Mouse (Mus musculus) embryonic facial prominence, embryonic 11.5 days (tissue): Measurements from ENCODE around the gene Slc2a4. TPM values are rescaled to one million over a fixed set of nuclear protein-coding genes. Genes with fewer than 3 reads are reported as not detected.
A peak's percentile ranks its signal among the peaks of the same experiment; 100 is the strongest.

Source experiments
- ATAC-seq: fragments of 200-750 bp; cut with Nextera tagmentation; replicated peaks from 2 replicates; pipeline ENCODE4 v1.8.0; 2017; ENCODE audit warnings: low read depth; ENCODE audit not compliant: insufficient number of reproducible peaks, low FRiP score, low TSS enrichment
- DNase-seq: peaks from one replicate; pipeline ENCODE4 v3.0.0-alpha.2; 2015; ENCODE audit warnings: low spot score
- H3K27ac ChIP-seq: fragments of 300-500 bp; sonication (generic); replicated peaks from 2 replicates; pipeline ENCODE4 v1.5.1; 2014; ENCODE audit warnings: mild to moderate bottlenecking, low read depth, low read length, control low read depth
- H3K27me3 ChIP-seq: fragments of 300-500 bp; sonication (generic); 2 replicates; pipeline ENCODE4 v1.6.1; 2014; ENCODE audit warnings: mild to moderate bottlenecking, low read length, moderate library complexity, mixed read lengths; ENCODE audit not compliant: control insufficient read depth, insufficient read depth
- H3K36me3 ChIP-seq: fragments of 300-500 bp; sonication (generic); replicated peaks from 2 replicates; pipeline ENCODE4 v1.6.1; 2014; ENCODE audit warnings: low read depth, mild to moderate bottlenecking, low read length, moderate library complexity, mixed read lengths; ENCODE audit not compliant: control insufficient read depth, insufficient read depth
- H3K4me1 ChIP-seq: fragments of 300-500 bp; sonication (generic); 2 replicates; pipeline ENCODE4 v1.6.1; 2014; ENCODE audit warnings: low read length, mixed read lengths; ENCODE audit not compliant: control insufficient read depth, insufficient read depth
- H3K4me2 ChIP-seq: fragments of 300-500 bp; sonication (generic); 2 replicates; pipeline ENCODE4 v1.6.1; 2014; ENCODE audit warnings: low read depth, mild to moderate bottlenecking, control low read depth, low read length, moderate library complexity
- H3K4me3 ChIP-seq: fragments of 300-500 bp; sonication (generic); 2 replicates; pipeline ENCODE4 v1.5.1; 2014; ENCODE audit warnings: low read depth, low read length, control low read depth
- H3K9ac ChIP-seq: fragments of 300-500 bp; sonication (generic); replicated peaks from 2 replicates; pipeline ENCODE4 v1.6.1; 2014; ENCODE audit warnings: mild to moderate bottlenecking, control low read depth, low read length
- H3K9me3 ChIP-seq: fragments of 300-500 bp; sonication (generic); replicated peaks from 2 replicates; pipeline ENCODE4 v1.6.1; 2016; ENCODE audit warnings: mild to moderate bottlenecking, low read length, inconsistent platforms, mixed read lengths; ENCODE audit not compliant: control insufficient read depth
- WGBS: fragments of 180-500 bp; shearing (Covaris S2); extraction: QIAGEN DNeasy Blood & Tissue Kit; methylation state at CpG from one replicate; pipeline ENCODE4 v1.1.7; 2014; 5-methylcytosine and 5-hydroxymethylcytosine counted together
- polyA plus RNA-seq: library from polyadenylated mRNA; unstranded; fragments of >200 nt; fragmentation: Nextera tagmentation; extraction: Ambion mirVana; gene quantifications from 2 replicates; pipeline ENCODE4 v1.2.1, GENCODE M21; 2014

Slc2a4 gene
- 20.2 and 20.5 TPM in 2 replicates for polyA plus RNA-seq

- ATAC-seq (peak; percentile 91), DNase-seq (peak; percentile 99)
- Histone ChIP-seq H3K9ac (peak within 1 kb of the TSS; percentile 80), H3K4me2 (peak within 1 kb of the TSS; percentile 69), H3K27me3 (no peaks in the 10 kb centered on the region), H3K27ac (peak within 1 kb of the TSS; percentile 87), H3K36me3 (peaks cover 4% of the 10 kb centered on the region), H3K4me1 (0 out of 2 replicates have a peak, but pooled peaks cover 3% of the 10 kb centered on the region), H3K9me3 (no peaks in the 10 kb centered on the region), H3K4me3 (peak within 1 kb of the TSS; percentile 58)
- WGBS: under 1% methylated on average over 34 of the region's 34 CpGs
Observed at GRCm38 (mm10) chr11:69948066-69948762, at the start of gene Slc2a4. TSS of gene Slc2a4 (minus strand) at chr11:69948188.

GRCm38 (mm10) chr11:69997070-69997509 is 49.1 kb upstream of the Slc2a4 start:
- DNase-seq: peak; percentile 90
- Histone ChIP-seq H3K27me3 (no peaks in the 10 kb centered on the region), H3K9me3 (no peaks in the 10 kb centered on the region), H3K4me3 (peak overlapping the region; percentile 98), H3K4me1 (no peaks in the 10 kb centered on the region; the same call in none of the 2 replicates), H3K36me3 (peaks cover 11% of the 10 kb centered on the region), H3K4me2 (peak overlapping the region; percentile 50), H3K27ac (peak overlapping the region; percentile 97), H3K9ac (peak overlapping the region; percentile 98)
- under 1% methylated on average over 30 of the region's 44 CpGs for WGBS
- ATAC-seq: peak; percentile 42

- ATAC-seq: 0 out of 2 replicates have a peak, but pooled peaks have one; percentile 0
- H3K27me3 ChIP-seq: no peaks in the 10 kb centered on the region
Observed at GRCm38 (mm10) chr11:69996161-69997061, 48.4 kb upstream of the Slc2a4 start.

GRCm38 (mm10) chr11:69995391-69995960 is 47.5 kb upstream of the Slc2a4 start, which contains the start of gene Phf23:
TSS of gene Phf23 (plus strand) at chr11:69995777.
- no peaks in the 10 kb centered on the region; the same call in none of the 2 replicates for H3K4me1 ChIP-seq
- peak; percentile 98 for DNase-seq
- 0% methylated on average over 35 of the region's 36 CpGs for WGBS

More at GRCm38 (mm10) chr11:69996161-69997061, 48.4 kb upstream of the Slc2a4 start:
- Histone ChIP-seq H3K27ac (peak overlapping the region; percentile 97), H3K9me3 (no peaks in the 10 kb centered on the region), H3K4me1 (no peaks in the 10 kb centered on the region; the same call in none of the 2 replicates), H3K36me3 (peaks cover 11% of the 10 kb centered on the region), H3K9ac (peak overlapping the region; percentile 98), H3K4me2 (peak overlapping the region; percentile 50), H3K4me3 (peak overlapping the region; percentile 98)
- under 1% methylated on average over 58 of the region's 66 CpGs for WGBS
- peak; percentile 69 for DNase-seq

GRCm38 (mm10) chr11:69994401-69995090 is 46.6 kb upstream of the Slc2a4 start:
- no peak overlapping the region for H3K27ac ChIP-seq
- DNase-seq (no peak), ATAC-seq (no peak)
- 85% methylated on average over 11 of the region's 11 CpGs for WGBS
- H3K4me3 ChIP-seq: peak overlapping the region; percentile 98; the same call in 1 of the 2 replicates
- H3K36me3 ChIP-seq: peaks cover 11% of the 10 kb centered on the region
- no peak overlapping the region for H3K9ac ChIP-seq
- H3K4me2 ChIP-seq: no peak overlapping the region
- H3K27me3 ChIP-seq: no peaks in the 10 kb centered on the region
- H3K4me1 ChIP-seq: no peaks in the 10 kb centered on the region; the same call in none of the 2 replicates
- H3K9me3 ChIP-seq: no peaks in the 10 kb centered on the region

More at GRCm38 (mm10) chr11:69995391-69995960, 47.5 kb upstream of the Slc2a4 start, which contains the start of gene Phf23:
- Histone ChIP-seq H3K9ac (peak within 1 kb of the TSS; percentile 98), H3K4me3 (peak within 1 kb of the TSS; percentile 98), H3K9me3 (no peaks in the 10 kb centered on the region), H3K4me2 (peak within 1 kb of the TSS; percentile 50), H3K27ac (peak within 1 kb of the TSS; percentile 97), H3K36me3 (peaks cover 11% of the 10 kb centered on the region), H3K27me3 (no peaks in the 10 kb centered on the region)
- peak; percentile 77 for ATAC-seq

GRCm38 (mm10) chr11:69992932-69993331 is 44.9 kb upstream of the Slc2a4 start:
- Histone ChIP-seq H3K4me2 (no peak overlapping the region; the same call in 1 of the 2 replicates), H3K4me3 (no peak overlapping the region), H3K27me3 (no peaks in the 10 kb centered on the region), H3K27ac (no peak overlapping the region), H3K9me3 (no peaks in the 10 kb centered on the region), H3K9ac (no peak overlapping the region), H3K4me1 (no peaks in the 10 kb centered on the region; the same call in 1 of the 2 replicates), H3K36me3 (peaks cover 13% of the 10 kb centered on the region)
- 82% methylated on average over 3 of the region's 3 CpGs for WGBS
- no peak for DNase-seq
- ATAC-seq: no peak

- Histone ChIP-seq H3K9ac (peak overlapping the region; percentile 41; the same call in 1 of the 2 replicates), H3K36me3 (peaks cover 13% of the 10 kb centered on the region), H3K27me3 (no peaks in the 10 kb centered on the region), H3K4me3 (peak overlapping the region; percentile 74; the same call in 1 of the 2 replicates), H3K4me1 (no peaks in the 10 kb centered on the region; the same call in 1 of the 2 replicates), H3K9me3 (no peaks in the 10 kb centered on the region), H3K4me2 (peak overlapping the region; percentile 82), H3K27ac (no peak overlapping the region)
- ATAC-seq (no peak), DNase-seq (no peak)
- 85% methylated on average over 10 of the region's 10 CpGs for WGBS
Observed at GRCm38 (mm10) chr11:69992396-69992795, 44.4 kb upstream of the Slc2a4 start.
